Mouse (Mus musculus) hindbrain, postnatal 0 days (tissue): Measurements from ENCODE around the gene Ccdc137. TPM values are rescaled to one million over a fixed set of nuclear protein-coding genes. Genes with fewer than 3 reads are reported as not detected.
"Not testable (repeated sequence)": the region's sequence is repeated elsewhere in the genome, so short reads cannot be mapped to it uniquely, and the experiment has no call there.

ENCODE experiments used
- ATAC-seq: fragments of 200-750 bp; cut with Nextera tagmentation; 2 replicates; pipeline ENCODE4 v1.8.0; 2017; ENCODE audit warnings: mild to moderate bottlenecking, moderate TSS enrichment, moderate library complexity
- DNase-seq: peaks from one replicate; pipeline ENCODE4 v3.0.0-alpha.2; 2015; ENCODE audit warnings: low spot score
- H3K27ac ChIP-seq: fragments of 300-500 bp; sonication (generic); 2 replicates; pipeline ENCODE4 v1.5.1; 2014; ENCODE audit warnings: mild to moderate bottlenecking
- H3K27me3 ChIP-seq: fragments of 300-500 bp; sonication (generic); 2 replicates; pipeline ENCODE4 v1.6.1; 2014; ENCODE audit warnings: low read length, mixed read lengths; ENCODE audit not compliant: insufficient read depth
- H3K36me3 ChIP-seq: fragments of 300-500 bp; sonication (generic); 2 replicates; pipeline ENCODE4 v1.6.1; 2014; ENCODE audit warnings: low read length, mixed read lengths; ENCODE audit not compliant: insufficient read depth
- H3K4me1 ChIP-seq: fragments of 300-500 bp; sonication (generic); 2 replicates; pipeline ENCODE4 v1.6.1; 2014; ENCODE audit warnings: antibody characterized with exemption, low read length, mixed read lengths; ENCODE audit not compliant: insufficient read depth
- H3K4me2 ChIP-seq: fragments of 300-500 bp; sonication (generic); 2 replicates; pipeline ENCODE4 v1.6.1; 2014; ENCODE audit warnings: low read depth, mild to moderate bottlenecking, low read length, moderate library complexity, mixed read lengths
- H3K4me3 ChIP-seq: fragments of 300-500 bp; sonication (generic); 2 replicates; pipeline ENCODE4 v1.5.1; 2014; ENCODE audit warnings: low read length
- H3K9ac ChIP-seq: fragments of 300-500 bp; sonication (generic); replicated peaks from 2 replicates; pipeline ENCODE4 v1.6.1; 2014; ENCODE audit warnings: mild to moderate bottlenecking, low read length, moderate library complexity, mixed read lengths
- H3K9me3 ChIP-seq: fragments of 300-500 bp; sonication (generic); 2 replicates; pipeline ENCODE4 v1.6.1; 2016; ENCODE audit warnings: low read length, mixed read lengths
- CTCF ChIP-seq: IDR thresholded peaks from 2 replicates; pipeline ENCODE4 v1.5.1; 2016; ENCODE audit warnings: antibody characterized with exemption, control low read depth, low read depth
- WGBS: fragments of 180-500 bp; shearing (Covaris S2); extraction: QIAGEN DNeasy Blood & Tissue Kit; methylation state at CpG from one replicate; pipeline ENCODE4 v1.1.7; 2014; 5-methylcytosine and 5-hydroxymethylcytosine counted together
- polyA plus RNA-seq: library from polyadenylated mRNA; unstranded; fragments of >200 nt; fragmentation: Nextera tagmentation; extraction: Ambion mirVana; gene quantifications from 2 replicates; pipeline ENCODE4 v1.2.1, GENCODE M21; 2015
- total RNA-seq: library from RNA; depleted of rRNA; stranded (reverse); fragments of >200 nt; gene quantifications from 2 replicates; pipeline ENCODE4 v1.2.3, GENCODE M21; 2014; rRNA removed

The Ccdc137 gene
- total RNA-seq: 10.4 and 15.4 TPM in 2 replicates
- 17.3 and 18.7 TPM in 2 replicates for polyA plus RNA-seq

GRCm38 (mm10) chr11:120457772-120458751 lies at the start of gene Ccdc137, which contains the start of gene Oxld1:
Gene Ccdc137, plus strand, starts transcription at chr11:120458115.
Gene Oxld1, minus strand, starts transcription at chr11:120458068.
- Histone ChIP-seq H3K4me1 (peaks cover 8% of the 10 kb centered on the region; the same call in 1 of the 2 replicates), H3K4me2 (peak within 1 kb of the TSS; percentile 93), H3K9ac (peak within 1 kb of the TSS; percentile 66), H3K27me3 (no peaks in the 10 kb centered on the region), H3K36me3 (peaks cover 16% of the 10 kb centered on the region; the same call in 1 of the 2 replicates), H3K9me3 (no peaks in the 10 kb centered on the region), H3K4me3 (peak within 1 kb of the TSS; percentile 49), H3K27ac (peak within 1 kb of the TSS; percentile 76)
- peak; percentile 93 for DNase-seq
- ATAC-seq: peak; percentile 93
- WGBS: 5% methylated on average over 62 of the region's 62 CpGs
- TF ChIP-seq CTCF: no peak

- not testable (repeated sequence) for ATAC-seq, H3K4me2 ChIP-seq, H3K27ac ChIP-seq, H3K9ac ChIP-seq, H3K9me3 ChIP-seq, H3K27me3 ChIP-seq, DNase-seq, H3K4me3 ChIP-seq, H3K4me1 ChIP-seq
- WGBS: 98% methylated on average over 7 of the region's 10 CpGs
- H3K36me3 ChIP-seq: peaks cover 79% of the 10 kb centered on the region
Observed at GRCm38 (mm10) chr11:120413621-120414020, 44.3 kb upstream of the Ccdc137 start.

- Histone ChIP-seq H3K27me3 (no peaks in the 10 kb centered on the region), H3K4me3 (no peak overlapping the region), H3K36me3 (peaks cover 62% of the 10 kb centered on the region), H3K9ac (no peak overlapping the region), H3K27ac (no peak overlapping the region), H3K4me1 (no peaks in the 10 kb centered on the region), H3K4me2 (no peak overlapping the region), H3K9me3 (no peaks in the 10 kb centered on the region)
- DNase-seq (no peak), ATAC-seq (no peak)
- no peak for TF ChIP-seq CTCF
- 94% methylated on average over 7 of the region's 7 CpGs for WGBS
Observed at GRCm38 (mm10) chr11:120417852-120418251, 40.1 kb upstream of the Ccdc137 start.

DNA sequence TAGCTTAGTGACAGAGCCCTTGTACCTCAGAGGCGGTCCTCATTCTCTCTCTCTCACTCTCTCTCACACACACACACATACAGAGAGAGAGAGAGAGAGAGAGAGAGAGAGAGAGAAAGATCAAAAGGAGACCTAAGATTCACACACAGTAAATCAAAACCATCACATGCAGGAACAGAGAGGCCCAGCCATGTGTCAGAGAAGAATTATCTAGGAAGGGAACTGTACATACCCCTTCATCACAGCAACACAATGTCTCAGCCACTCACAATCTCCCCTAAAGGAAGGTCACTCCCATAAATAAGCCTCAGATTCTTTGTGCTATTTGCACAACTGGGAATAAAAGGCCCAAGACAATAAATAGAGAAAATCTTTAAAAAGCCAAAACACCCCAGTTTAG lies 39.3 kb upstream of the Ccdc137 start:
- 92% methylated on average over 1 of the region's 1 CpGs for whole genome bisulfite sequencing
- no peak for DNase-seq
- H3K4me1 ChIP-seq: no peaks in the 10 kb centered on the region

DNA sequence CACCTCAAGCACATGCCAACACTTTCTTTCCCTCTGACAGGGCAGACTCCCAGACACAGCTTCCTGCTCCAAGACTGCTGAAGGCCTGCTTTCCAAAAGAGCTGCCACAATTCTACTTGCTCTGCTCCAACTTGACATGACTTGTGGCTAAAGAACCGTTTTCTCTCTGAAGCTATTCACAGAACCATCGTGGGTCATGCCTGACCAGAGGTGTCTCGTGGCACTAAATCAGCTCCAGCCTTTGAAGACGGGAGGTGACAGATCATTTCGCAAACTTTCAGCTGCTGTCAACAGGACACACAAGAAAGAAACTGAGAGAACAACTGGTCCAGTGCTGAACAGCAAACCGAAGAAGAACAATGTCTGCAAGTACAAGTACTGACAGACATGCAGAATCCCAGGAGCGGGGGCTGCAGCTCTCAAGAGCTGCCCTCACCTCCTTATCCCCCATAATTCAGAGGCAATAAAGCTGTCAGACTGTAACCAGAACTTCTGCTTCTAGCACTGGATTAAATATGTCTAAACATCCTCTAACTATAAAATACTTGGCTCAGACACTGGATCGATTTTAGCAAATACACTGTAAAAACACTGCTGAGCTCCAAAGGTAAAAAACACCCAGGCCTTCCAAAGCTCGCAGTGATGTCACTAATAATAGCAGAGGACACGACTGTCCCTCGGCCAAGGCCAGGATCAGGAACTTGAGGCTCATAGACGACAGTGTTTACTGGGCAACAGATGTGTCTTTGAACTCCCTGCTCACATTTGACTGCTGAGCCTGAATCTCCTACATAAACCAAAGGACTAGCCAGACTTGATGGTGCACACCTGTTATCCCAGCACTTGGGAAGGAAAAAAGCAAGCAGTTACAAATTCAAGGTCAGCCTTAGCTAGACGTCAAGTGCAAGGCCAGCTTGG lies 35.0 kb upstream of the Ccdc137 start:
- Histone ChIP-seq H3K36me3 (peaks cover 53% of the 10 kb centered on the region), H3K9ac (no peak overlapping the region), H3K9me3 (no peaks in the 10 kb centered on the region), H3K4me1 (no peaks in the 10 kb centered on the region), H3K4me3 (no peak overlapping the region), H3K4me2 (no peak overlapping the region), H3K27me3 (no peaks in the 10 kb centered on the region), H3K27ac (no peak overlapping the region)
- no peak for TF ChIP-seq CTCF
- ATAC-seq (no peak), DNase-seq (no peak)
- WGBS: 92% methylated on average over 13 of the region's 13 CpGs

More for the DNA sequence above, 39.3 kb upstream of the Ccdc137 start:
- no peak overlapping the region for H3K27ac ChIP-seq
- H3K4me2 ChIP-seq: no peak overlapping the region
- H3K9me3 ChIP-seq: no peaks in the 10 kb centered on the region
- no peak overlapping the region for H3K4me3 ChIP-seq
- no peak for ATAC-seq
- no peak for TF ChIP-seq CTCF
- H3K27me3 ChIP-seq: no peaks in the 10 kb centered on the region
- H3K9ac ChIP-seq: no peak overlapping the region
- H3K36me3 ChIP-seq: peaks cover 58% of the 10 kb centered on the region

DNA sequence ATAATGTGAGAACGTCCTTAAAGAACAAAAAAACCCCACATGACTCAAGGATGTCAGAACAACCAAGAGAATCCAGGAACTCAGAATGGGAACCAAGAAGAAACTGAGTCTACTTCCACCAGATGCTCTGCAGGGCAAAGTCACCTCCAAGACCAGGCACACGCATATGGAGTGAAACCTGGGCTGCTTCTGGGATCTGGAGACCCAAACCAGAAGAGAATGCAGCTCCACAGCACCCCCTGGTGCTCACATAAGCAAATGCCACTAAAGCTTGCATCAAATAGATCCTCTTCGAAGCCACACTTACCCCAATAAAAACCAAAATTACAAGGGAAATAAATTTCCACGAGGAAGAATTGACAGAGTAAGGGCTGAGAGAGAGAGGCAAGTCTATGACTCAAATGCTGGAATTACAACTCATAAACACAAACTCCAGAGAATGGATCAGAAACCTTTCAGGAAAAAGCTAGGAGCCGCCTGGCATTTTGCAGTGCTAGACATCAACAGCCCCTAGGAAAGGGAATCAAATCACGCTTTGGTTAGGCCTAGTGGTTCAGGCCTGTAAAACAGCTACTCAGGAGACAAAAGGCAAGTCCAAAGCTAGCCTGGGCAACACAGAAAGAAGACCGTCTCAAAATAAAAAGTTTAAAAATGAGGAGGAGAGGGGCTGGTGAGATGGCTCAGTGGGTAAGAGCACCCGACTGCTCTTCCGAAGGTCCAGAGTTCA lies 34.2 kb upstream of the Ccdc137 start:
- 65% methylated on average over 9 of the region's 9 CpGs for WGBS
- no peak overlapping the region for H3K27ac ChIP-seq
- H3K4me3 ChIP-seq: no peak overlapping the region
- H3K4me2 ChIP-seq: no peak overlapping the region
- H3K36me3 ChIP-seq: peaks cover 53% of the 10 kb centered on the region
- no peak overlapping the region for H3K9ac ChIP-seq
- TF ChIP-seq CTCF: peak; percentile 77
- no peak for ATAC-seq
- peak; percentile 82 for DNase-seq
- H3K9me3 ChIP-seq: no peaks in the 10 kb centered on the region
- H3K4me1 ChIP-seq: no peaks in the 10 kb centered on the region
- no peaks in the 10 kb centered on the region for H3K27me3 ChIP-seq
